Mouse (Mus musculus) liver, embryonic 11.5 days (tissue): ENCODE measurements at regions not wholly inside any gene's neighbourhood (a gene's known extent, or its start where the extent isn't known, plus 50 kb on each side); places are given as distances from the start of the nearest gene placed in this dataset.

Experiments
- ATAC-seq: fragments of 200-750 bp; cut with Nextera tagmentation; replicated peaks from 2 replicates; pipeline ENCODE4 v1.8.0; 2017; ENCODE audit warnings: moderate number of reproducible peaks, mild to moderate bottlenecking, moderate TSS enrichment, moderate library complexity; ENCODE audit not compliant: low FRiP score
- DNase-seq: peaks from one replicate; pipeline ENCODE4 v3.0.0-alpha.2; 2017; ENCODE audit warnings: low spot score
- H3K27ac ChIP-seq: fragments of 300-500 bp; sonication (generic); 2 replicates; pipeline ENCODE4 v1.5.1; 2014; ENCODE audit warnings: mild to moderate bottlenecking, low read depth, low read length, control low read depth
- H3K27me3 ChIP-seq: fragments of 300-500 bp; sonication (generic); replicated peaks from 2 replicates; pipeline ENCODE4 v1.6.1; 2014; ENCODE audit warnings: low read length, mixed read lengths; ENCODE audit not compliant: control insufficient read depth, insufficient read depth
- H3K36me3 ChIP-seq: fragments of 300-500 bp; sonication (generic); 2 replicates; pipeline ENCODE4 v1.6.1; 2014; ENCODE audit warnings: mild to moderate bottlenecking, low read length, moderate library complexity, mixed read lengths; ENCODE audit not compliant: control insufficient read depth, insufficient read depth
- H3K4me1 ChIP-seq: fragments of 300-500 bp; sonication (generic); replicated peaks from 2 replicates; pipeline ENCODE4 v1.6.1; 2014; ENCODE audit warnings: low read length, mixed read lengths; ENCODE audit not compliant: control insufficient read depth, insufficient read depth
- H3K4me2 ChIP-seq: fragments of 300-500 bp; sonication (generic); 2 replicates; pipeline ENCODE4 v1.6.1; 2014; ENCODE audit warnings: mild to moderate bottlenecking, control low read depth, moderate library complexity
- H3K4me3 ChIP-seq: fragments of 300-500 bp; sonication (generic); 2 replicates; pipeline ENCODE4 v1.5.1; 2014; ENCODE audit warnings: low read depth, low read length, control low read depth
- H3K9ac ChIP-seq: fragments of 300-500 bp; sonication (generic); 2 replicates; pipeline ENCODE4 v1.6.1; 2014; ENCODE audit warnings: low read depth, low read length, control low read depth
- H3K9me3 ChIP-seq: fragments of 300-500 bp; sonication (generic); 2 replicates; pipeline ENCODE4 v1.6.1; 2016; ENCODE audit warnings: low read length, inconsistent platforms, mixed read lengths; ENCODE audit not compliant: control insufficient read depth
- WGBS: fragments of 180-500 bp; shearing (Covaris S2); extraction: QIAGEN DNeasy Blood & Tissue Kit; methylation state at CpG from one replicate; pipeline ENCODE4 v1.1.7; 2014; 5-methylcytosine and 5-hydroxymethylcytosine counted together

GRCm38 (mm10) chr6:101904234-101905028 lies 526.7 kb upstream of the Pdzrn3 start:
- no peak overlapping the region for H3K9ac ChIP-seq
- ATAC-seq (no peak), DNase-seq (no peak)
- no peak overlapping the region for H3K4me3 ChIP-seq
- H3K27me3 ChIP-seq: no peaks in the 10 kb centered on the region
- 56% methylated on average over 2 of the region's 2 CpGs for WGBS
- no peaks in the 10 kb centered on the region for H3K4me1 ChIP-seq
- H3K4me2 ChIP-seq: no peak overlapping the region
- H3K36me3 ChIP-seq: no peaks in the 10 kb centered on the region
- no peak overlapping the region for H3K27ac ChIP-seq
- no peaks in the 10 kb centered on the region for H3K9me3 ChIP-seq

GRCm38 (mm10) chr6:101902276-101902675 lies 524.6 kb upstream of the Pdzrn3 start:
- ATAC-seq (no peak), DNase-seq (no peak)
- Histone ChIP-seq H3K9me3 (no peaks in the 10 kb centered on the region), H3K4me1 (no peaks in the 10 kb centered on the region), H3K36me3 (no peaks in the 10 kb centered on the region), H3K27me3 (no peaks in the 10 kb centered on the region), H3K9ac (no peak overlapping the region), H3K4me2 (no peak overlapping the region), H3K27ac (no peak overlapping the region), H3K4me3 (no peak overlapping the region)
- 61% methylated on average over 2 of the region's 2 CpGs for WGBS

GRCm38 (mm10) chr6:101898544-101898943 lies 520.8 kb upstream of the Pdzrn3 start:
- 83% methylated on average over 4 of the region's 4 CpGs for WGBS
- no peak overlapping the region for H3K27ac ChIP-seq

GRCm38 (mm10) chr6:101890655-101891054 lies 513.0 kb upstream of the Pdzrn3 start:
- Histone ChIP-seq H3K4me2 (no peak overlapping the region), H3K36me3 (no peaks in the 10 kb centered on the region), H3K27ac (no peak overlapping the region), H3K9me3 (no peaks in the 10 kb centered on the region), H3K27me3 (no peaks in the 10 kb centered on the region), H3K4me1 (no peaks in the 10 kb centered on the region), H3K9ac (no peak overlapping the region), H3K4me3 (no peak overlapping the region)
- ATAC-seq (no peak), DNase-seq (no peak)

More at GRCm38 (mm10) chr6:101898544-101898943, 520.8 kb upstream of the Pdzrn3 start:
- no peak overlapping the region for H3K4me2 ChIP-seq
- H3K9ac ChIP-seq: no peak overlapping the region
- H3K4me1 ChIP-seq: no peaks in the 10 kb centered on the region
- no peaks in the 10 kb centered on the region for H3K9me3 ChIP-seq
- no peak overlapping the region for H3K4me3 ChIP-seq
- H3K36me3 ChIP-seq: no peaks in the 10 kb centered on the region
- H3K27me3 ChIP-seq: no peaks in the 10 kb centered on the region
- ATAC-seq (no peak), DNase-seq (no peak)

- Histone ChIP-seq H3K4me2 (no peak overlapping the region), H3K36me3 (no peaks in the 10 kb centered on the region), H3K9me3 (no peaks in the 10 kb centered on the region), H3K27ac (no peak overlapping the region), H3K27me3 (no peaks in the 10 kb centered on the region), H3K4me1 (no peaks in the 10 kb centered on the region), H3K9ac (no peak overlapping the region), H3K4me3 (no peak overlapping the region)
- 69% methylated on average over 4 of the region's 4 CpGs for WGBS
- DNase-seq: no peak
- ATAC-seq: no peak
Observed at GRCm38 (mm10) chr6:101882938-101883337, 505.2 kb upstream of the Pdzrn3 start.

GRCm38 (mm10) chr6:101874894-101875293 lies 497.2 kb upstream of the Pdzrn3 start:
- no peak for ATAC-seq
- Histone ChIP-seq H3K4me1 (no peaks in the 10 kb centered on the region), H3K9ac (no peak overlapping the region), H3K9me3 (no peaks in the 10 kb centered on the region), H3K36me3 (no peaks in the 10 kb centered on the region), H3K27ac (no peak overlapping the region), H3K4me2 (no peak overlapping the region), H3K27me3 (no peaks in the 10 kb centered on the region), H3K4me3 (no peak overlapping the region)
- no peak for DNase-seq
- 52% methylated on average over 1 of the region's 1 CpGs for WGBS

GRCm38 (mm10) chr6:101858895-101859294 lies 481.2 kb upstream of the Pdzrn3 start:
- no peaks in the 10 kb centered on the region for H3K27me3 ChIP-seq
- DNase-seq: no peak
- ATAC-seq: no peak
- no peaks in the 10 kb centered on the region for H3K4me1 ChIP-seq
- no peaks in the 10 kb centered on the region for H3K9me3 ChIP-seq
- H3K4me3 ChIP-seq: no peak overlapping the region
- no peak overlapping the region for H3K27ac ChIP-seq
- H3K36me3 ChIP-seq: no peaks in the 10 kb centered on the region
- WGBS: 66% methylated on average over 5 of the region's 5 CpGs
- H3K9ac ChIP-seq: no peak overlapping the region
- no peak overlapping the region for H3K4me2 ChIP-seq

GRCm38 (mm10) chr6:101840695-101841094 lies 463.0 kb upstream of the Pdzrn3 start:
- no peak overlapping the region for H3K4me3 ChIP-seq
- no peaks in the 10 kb centered on the region for H3K27me3 ChIP-seq
- no peak for ATAC-seq
- H3K36me3 ChIP-seq: no peaks in the 10 kb centered on the region
- no peak overlapping the region for H3K27ac ChIP-seq
- no peak for DNase-seq
- H3K9me3 ChIP-seq: no peaks in the 10 kb centered on the region
- no peak overlapping the region for H3K9ac ChIP-seq
- H3K4me2 ChIP-seq: no peak overlapping the region
- no peaks in the 10 kb centered on the region for H3K4me1 ChIP-seq
- WGBS: 85% methylated on average over 4 of the region's 4 CpGs

- Histone ChIP-seq H3K27ac (no peak overlapping the region), H3K4me1 (no peaks in the 10 kb centered on the region), H3K9ac (no peak overlapping the region), H3K9me3 (no peaks in the 10 kb centered on the region), H3K4me2 (no peak overlapping the region), H3K27me3 (no peaks in the 10 kb centered on the region), H3K4me3 (no peak overlapping the region), H3K36me3 (no peaks in the 10 kb centered on the region)
- DNase-seq (no peak), ATAC-seq (no peak)
- WGBS: 80% methylated on average over 6 of the region's 6 CpGs
Observed at GRCm38 (mm10) chr6:101837563-101837962, 459.9 kb upstream of the Pdzrn3 start.
